Mouse (Mus musculus): ENCODE measurements at regions not wholly inside any gene's neighbourhood (a gene's known extent, or its start where the extent isn't known, plus 50 kb on each side); places are given as distances from the start of the nearest gene placed in this dataset.
A peak's percentile ranks its signal among the peaks of the same experiment; 100 is the strongest.

GRCm38 (mm10) chr17:14540269-14540975 is 153.6 kb downstream of the Thbs2 start:
- DNase-seq (ENCODE audit: low spot score): no peak

GRCm38 (mm10) chr17:14539651-14540050 is 154.4 kb downstream of the Thbs2 start:
- no peak for DNase-seq (ENCODE audit: low spot score)

- DNase-seq (ENCODE audit: low spot score): no peak
These were observed 154.8 kb downstream of the Thbs2 start for GRCm38 (mm10) chr17:14539191-14539590.

GRCm38 (mm10) chr17:14538527-14538926 is 155.5 kb downstream of the Thbs2 start:
- DNase-seq (ENCODE audit: low spot score): no peak

GRCm38 (mm10) chr17:14532979-14533314 is 161.1 kb downstream of the Thbs2 start:
- DNase-seq (ENCODE audit: low spot score): no peak

GRCm38 (mm10) chr17:14532298-14532978 is 161.6 kb downstream of the Thbs2 start:
- DNase-seq (ENCODE audit: low spot score): no peak

GRCm38 (mm10) chr17:14531796-14532195 is 162.2 kb downstream of the Thbs2 start:
- no peak for DNase-seq (ENCODE audit: low spot score)

GRCm38 (mm10) chr17:14527691-14528090 is 166.3 kb downstream of the Thbs2 start:
- no peak for DNase-seq (ENCODE audit: low spot score)

- no peak for DNase-seq (ENCODE audit: low spot score)
These were observed 168.8 kb downstream of the Thbs2 start for GRCm38 (mm10) chr17:14525255-14525654.

GRCm38 (mm10) chr17:14524426-14525236 is 169.4 kb downstream of the Thbs2 start:
- peak; percentile 79 for DNase-seq (ENCODE audit: low spot score)

- no peak for DNase-seq (ENCODE audit: low spot score)
These were observed 172.0 kb downstream of the Thbs2 start for GRCm38 (mm10) chr17:14522011-14522410.

- DNase-seq (ENCODE audit: low spot score): peak; percentile 84
These were observed 173.5 kb downstream of the Thbs2 start for GRCm38 (mm10) chr17:14520565-14520964.

- no peak for DNase-seq (ENCODE audit: low spot score)
These were observed 174.7 kb downstream of the Thbs2 start for GRCm38 (mm10) chr17:14519367-14519766.

GRCm38 (mm10) chr17:14518216-14518615 is 175.8 kb downstream of the Thbs2 start:
- no peak for DNase-seq (ENCODE audit: low spot score)

- DNase-seq (ENCODE audit: low spot score): no peak
These were observed 176.7 kb downstream of the Thbs2 start for GRCm38 (mm10) chr17:14517368-14517767.

GRCm38 (mm10) chr17:14516097-14516496 is 177.9 kb downstream of the Thbs2 start:
- peak; percentile 75 for DNase-seq (ENCODE audit: low spot score)

- no peak for DNase-seq (ENCODE audit: low spot score)
These were observed 180.6 kb downstream of the Thbs2 start for GRCm38 (mm10) chr17:14513454-14513853.

GRCm38 (mm10) chr17:14510486-14510885 is 183.5 kb downstream of the Thbs2 start:
- DNase-seq (ENCODE audit: low spot score): no peak

- no peak for DNase-seq (ENCODE audit: low spot score)
These were observed 186.9 kb downstream of the Thbs2 start for GRCm38 (mm10) chr17:14507111-14507510.

- DNase-seq (ENCODE audit: low spot score): no peak
These were observed 187.9 kb downstream of the Thbs2 start for GRCm38 (mm10) chr17:14506123-14506522.

GRCm38 (mm10) chr17:14505415-14505814 is 188.6 kb downstream of the Thbs2 start:
- DNase-seq (ENCODE audit: low spot score): no peak

GRCm38 (mm10) chr17:14503670-14504069 is 190.4 kb downstream of the Thbs2 start:
- no peak for DNase-seq (ENCODE audit: low spot score)

- no peak for DNase-seq (ENCODE audit: low spot score)
These were observed 192.7 kb downstream of the Thbs2 start for GRCm38 (mm10) chr17:14501341-14501740.

Measured in layer of hippocampus, adult 11-12 months (tissue).